Mouse (Mus musculus) liver, postnatal 0 days (tissue): ENCODE data around the gene Hlcs.

Experiments
- CTCF ChIP-seq: sonication (generic); IDR thresholded peaks from 2 replicates; pipeline ENCODE4 v1.5.1; 2016; ENCODE audit warnings: antibody characterized with exemption, low read depth
- EP300 ChIP-seq: IDR thresholded peaks from 2 replicates; pipeline ENCODE4 v1.6.1; 2016; ENCODE audit warnings: antibody characterized with exemption, low read depth, mild to moderate bottlenecking

GRCm38 (mm10) chr16:94205528-94206484 is 107.6 kb downstream of the Hlcs start:
- TF ChIP-seq CTCF: no peak
- no peak for TF ChIP-seq EP300
